Mouse (Mus musculus) frontal cortex, postnatal 36 days (tissue): ENCODE data around the gene Ovol2.
"Not testable (repeated sequence)": the region's sequence is repeated elsewhere in the genome, so short reads cannot be mapped to it uniquely, and the experiment has no call there.

Source experiments
- DNase-seq, 2 experiments: peaks; one replicate each; pipeline ENCODE4 v3.0.0; 2022; ENCODE audit warnings: low spot score in 2 of 2

Ovol2 gene

GRCm38 (mm10) chr2:144331401-144332302, at the start of gene Ovol2:
Gene Ovol2 (minus strand): TSS chr2:144332146.
- no peak for DNase-seq

- no peak for DNase-seq
Measured at GRCm38 (mm10) chr2:144381741-144382140, 49.8 kb upstream of the Ovol2 start.

- DNase-seq = no peak
Measured at GRCm38 (mm10) chr2:144381293-144381692, 49.3 kb upstream of the Ovol2 start.

GRCm38 (mm10) chr2:144375063-144375703, 43.2 kb upstream of the Ovol2 start:
- no peak for DNase-seq

GRCm38 (mm10) chr2:144373063-144373462, 41.1 kb upstream of the Ovol2 start:
- DNase-seq = peak in 1 of 2 experiments; percentile 36

- DNase-seq = no peak
Measured at GRCm38 (mm10) chr2:144371566-144371965, 39.6 kb upstream of the Ovol2 start.

- DNase-seq = no peak
Measured at GRCm38 (mm10) chr2:144369511-144369910, 37.6 kb upstream of the Ovol2 start.

GRCm38 (mm10) chr2:144369020-144369421, 37.1 kb upstream of the Ovol2 start:
- no peak for DNase-seq

GRCm38 (mm10) chr2:144368400-144369019, 36.6 kb upstream of the Ovol2 start, which contains the start of the genes Kat14 and Pet117:
Gene Kat14 (plus strand): TSS chr2:144368983.
Gene Pet117 (plus strand): TSS chr2:144368996.
- DNase-seq = peak; percentile 93 to 95

- DNase-seq = peak; percentile 35 to 48
Measured at GRCm38 (mm10) chr2:144352843-144353242, 20.9 kb upstream of the Ovol2 start.

- DNase-seq = no peak
Measured at GRCm38 (mm10) chr2:144348525-144348924, 16.6 kb upstream of the Ovol2 start.

GRCm38 (mm10) chr2:144343158-144343557, 11.2 kb upstream of the Ovol2 start:
- no peak for DNase-seq

GRCm38 (mm10) chr2:144338149-144338548, 6.2 kb upstream of the Ovol2 start:
- DNase-seq = not testable (repeated sequence)

- DNase-seq = no peak
Measured at GRCm38 (mm10) chr2:144337701-144338100, 5.8 kb upstream of the Ovol2 start.

GRCm38 (mm10) chr2:144337230-144337629, 5.3 kb upstream of the Ovol2 start:
- DNase-seq = no peak

GRCm38 (mm10) chr2:144333138-144333842, 1.3 kb upstream of the Ovol2 start:
- peak; percentile 41 to 56 for DNase-seq

GRCm38 (mm10) chr2:144332486-144332885, 540 bp upstream of the Ovol2 start:
- no peak for DNase-seq

GRCm38 (mm10) chr2:144330960-144331371, 980 bp downstream of the Ovol2 start:
- peak in 1 of 2 experiments; percentile 29 for DNase-seq

- DNase-seq = no peak
Measured at GRCm38 (mm10) chr2:144330352-144330959, 1.5 kb downstream of the Ovol2 start.

GRCm38 (mm10) chr2:144329937-144330336, 2.0 kb downstream of the Ovol2 start:
- no peak for DNase-seq

- no peak for DNase-seq
Measured at GRCm38 (mm10) chr2:144329451-144329850, 2.5 kb downstream of the Ovol2 start.
